Mouse (Mus musculus): Measurements from ENCODE around the gene Rbl2.

The Rbl2 gene

DNA sequence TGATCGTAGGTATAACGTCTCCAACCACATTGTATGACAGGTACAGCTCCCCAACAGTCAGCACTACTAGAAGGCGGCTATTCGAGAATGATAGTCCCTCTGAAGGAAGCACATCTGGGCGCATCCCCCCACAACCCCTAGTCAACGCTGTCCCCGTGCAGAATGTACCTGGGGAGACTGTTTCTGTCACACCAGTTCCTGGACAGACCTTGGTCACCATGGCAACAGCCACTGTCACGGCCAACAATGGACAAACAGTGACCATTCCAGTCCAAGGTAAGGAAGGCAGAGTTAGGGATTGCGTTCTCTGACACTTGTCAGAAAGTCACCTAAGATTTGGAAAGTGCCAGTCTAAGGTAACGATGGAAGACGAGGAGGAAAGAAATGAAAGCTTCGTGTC is 36.4 kb downstream of the Rbl2 start:
- in situ Hi-C loops (cut with MboI): no loop called here

DNA sequence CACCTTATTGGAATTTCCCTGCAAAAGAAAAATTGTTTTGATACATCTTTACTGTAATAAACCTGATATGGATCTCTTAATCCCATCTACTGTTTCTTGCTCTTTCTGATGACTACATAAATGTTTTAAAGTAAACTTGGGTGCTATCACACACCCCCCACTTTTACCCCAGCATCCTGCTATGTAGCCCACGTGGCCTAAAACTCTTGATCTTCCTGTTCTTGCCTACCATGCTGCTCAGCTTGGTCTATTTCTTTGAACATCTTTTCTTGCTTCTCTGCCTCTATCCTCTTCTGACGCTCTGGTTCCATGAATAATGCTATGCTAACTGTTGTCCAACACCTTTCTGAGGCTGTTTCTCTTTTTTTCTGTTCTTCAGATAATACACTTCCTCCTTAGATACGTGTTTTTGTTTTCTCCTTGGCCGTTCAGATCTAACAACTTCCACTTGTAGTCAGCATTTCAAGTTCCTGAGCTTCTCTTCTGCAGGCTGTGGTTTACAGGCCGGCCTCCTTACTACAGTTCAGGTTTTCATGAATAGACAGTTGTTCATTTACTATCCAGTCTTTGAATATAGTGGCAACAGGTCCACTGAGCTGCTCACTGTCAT is 42.1 kb downstream of the Rbl2 start:
- in situ Hi-C loops (cut with MboI): no loop called here

GRCm38 (mm10) chr8:91114428-91114827 is 44.6 kb downstream of the Rbl2 start:
- in situ Hi-C loops (cut with MboI): no loop called here

GRCm38 (mm10) chr8:91114910-91115309 is 45.1 kb downstream of the Rbl2 start:
- in situ Hi-C loops (cut with MboI): no loop called here

- in situ Hi-C loops (cut with MboI): no loop called here
Observed at GRCm38 (mm10) chr8:91117537-91117936, 47.7 kb downstream of the Rbl2 start.

GRCm38 (mm10) chr8:91118131-91118530 is 48.3 kb downstream of the Rbl2 start:
- in situ Hi-C loops (cut with MboI): no loop called here

GRCm38 (mm10) chr8:91124315-91124714 is 54.5 kb downstream of the Rbl2 start:
- in situ Hi-C loops (cut with MboI): no loop called here

DNA sequence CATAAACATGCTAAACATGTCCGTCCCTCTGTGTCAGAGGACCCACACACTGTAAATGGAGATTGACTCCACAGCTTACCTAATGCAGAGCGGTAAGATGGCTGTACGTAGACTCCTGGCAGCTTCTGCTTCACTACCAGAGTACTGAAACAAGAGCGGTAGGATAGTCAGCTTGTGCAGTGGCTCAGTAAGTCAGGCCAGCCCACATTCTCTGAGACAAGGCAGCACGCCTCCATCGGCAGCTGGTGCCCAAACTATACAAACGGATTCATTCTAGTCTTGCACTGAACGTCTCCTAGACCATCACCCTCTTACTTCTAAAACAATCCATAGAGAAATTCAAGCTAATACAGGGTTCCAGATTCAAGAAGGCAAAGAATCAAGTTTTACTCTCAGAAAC is 56.9 kb downstream of the Rbl2 start:
- in situ Hi-C loops (cut with MboI): no loop called here

- in situ Hi-C loops (cut with MboI): no loop called here
Observed at GRCm38 (mm10) chr8:91132731-91133130, 62.9 kb downstream of the Rbl2 start.

- in situ Hi-C loops (cut with MboI): no loop called here
Observed at GRCm38 (mm10) chr8:91133441-91134069, 63.7 kb downstream of the Rbl2 start.

GRCm38 (mm10) chr8:91134070-91134475 is 64.2 kb downstream of the Rbl2 start:
- in situ Hi-C loops (cut with MboI): no loop called here

- in situ Hi-C loops (cut with MboI): no loop called here
Observed at GRCm38 (mm10) chr8:91134659-91135058, 64.8 kb downstream of the Rbl2 start.

DNA sequence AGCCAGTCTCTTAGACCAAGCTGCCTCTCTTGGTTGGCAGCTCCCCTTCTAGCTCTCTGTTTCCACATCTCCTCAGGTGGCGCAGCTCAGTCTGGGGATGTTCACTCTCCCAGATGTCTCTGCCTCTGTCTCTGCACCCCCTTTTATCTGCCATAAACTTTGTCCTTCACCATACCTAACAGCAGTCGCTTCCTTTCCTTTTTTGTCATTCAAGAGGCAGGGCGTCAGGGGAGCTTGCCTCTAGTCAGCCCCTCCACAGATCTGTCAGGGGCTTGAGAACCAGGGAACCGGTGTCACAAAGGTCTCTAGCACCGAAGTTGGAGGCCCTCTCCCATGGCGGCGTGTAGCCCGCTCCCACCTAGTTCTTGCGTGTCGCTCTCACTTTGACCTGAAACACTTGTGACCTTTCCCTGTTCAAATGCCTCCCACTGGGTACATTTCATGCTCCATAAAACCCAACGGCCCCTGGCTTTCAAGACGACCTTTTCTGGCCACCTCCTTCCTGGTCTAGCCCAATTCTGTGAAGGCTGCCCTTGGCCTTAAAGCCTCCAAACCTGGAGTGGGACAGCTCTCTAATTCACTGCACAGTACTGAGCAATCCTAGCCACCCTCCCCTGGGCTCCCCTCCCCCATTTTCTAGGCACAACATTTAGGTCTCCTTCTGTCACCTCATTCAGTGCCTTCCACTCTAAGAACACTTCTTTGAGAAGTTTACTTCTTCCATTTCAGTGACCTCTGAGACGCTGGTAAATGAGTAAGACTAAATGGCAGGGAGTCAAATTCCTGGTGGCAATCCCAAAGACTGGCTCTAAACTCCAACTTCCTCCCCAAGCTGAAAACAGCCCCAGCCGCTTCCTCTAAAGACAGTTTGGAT is 65.7 kb downstream of the Rbl2 start:
- in situ Hi-C loops (cut with MboI): no loop called here

DNA sequence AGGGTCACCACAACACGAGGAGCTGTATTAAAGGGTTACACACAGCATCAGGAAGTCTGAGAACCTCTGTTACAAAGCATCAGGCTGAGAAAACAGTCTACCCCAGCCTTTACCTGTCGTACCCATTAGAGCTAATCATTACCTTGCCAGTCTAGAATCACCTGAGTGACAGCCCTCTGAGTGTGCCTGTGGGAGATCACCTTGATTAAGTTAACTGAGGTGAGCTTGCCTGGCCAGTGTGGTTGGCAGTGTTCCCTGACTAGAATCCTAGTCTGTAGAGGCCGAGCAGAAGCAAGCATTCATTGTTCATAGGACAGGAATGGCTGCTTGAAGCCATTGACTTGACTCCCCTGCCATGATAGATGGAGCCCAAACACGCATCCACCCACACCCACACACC is 71.0 kb downstream of the Rbl2 start:
- in situ Hi-C loops (cut with MboI): no loop called here

DNA sequence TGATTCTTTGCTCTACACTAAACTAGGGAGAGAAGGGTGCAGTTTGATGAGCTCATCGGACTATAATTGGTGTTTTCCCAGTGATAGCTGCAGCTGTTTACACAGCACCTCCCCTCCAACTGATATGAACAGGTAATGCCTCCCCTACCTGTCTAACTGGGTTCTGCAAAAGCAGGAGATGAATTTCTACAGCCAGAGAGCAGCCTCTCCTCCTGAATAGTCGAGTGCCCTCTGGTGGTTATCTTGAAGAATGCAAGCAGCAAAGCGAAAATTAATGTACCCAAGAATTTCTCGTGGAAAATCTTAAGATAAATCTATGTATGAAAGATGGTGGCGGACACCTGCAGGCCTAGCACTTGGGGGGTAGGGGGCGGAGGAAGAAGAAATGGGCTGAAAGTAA is 77.9 kb downstream of the Rbl2 start:
- in situ Hi-C loops (cut with MboI): no loop called here

- in situ Hi-C loops (cut with MboI): no loop called here
Observed at GRCm38 (mm10) chr8:91148643-91149178, 78.9 kb downstream of the Rbl2 start.

GRCm38 (mm10) chr8:91149298-91149697 is 79.4 kb downstream of the Rbl2 start:
- in situ Hi-C loops (cut with MboI): no loop called here

DNA sequence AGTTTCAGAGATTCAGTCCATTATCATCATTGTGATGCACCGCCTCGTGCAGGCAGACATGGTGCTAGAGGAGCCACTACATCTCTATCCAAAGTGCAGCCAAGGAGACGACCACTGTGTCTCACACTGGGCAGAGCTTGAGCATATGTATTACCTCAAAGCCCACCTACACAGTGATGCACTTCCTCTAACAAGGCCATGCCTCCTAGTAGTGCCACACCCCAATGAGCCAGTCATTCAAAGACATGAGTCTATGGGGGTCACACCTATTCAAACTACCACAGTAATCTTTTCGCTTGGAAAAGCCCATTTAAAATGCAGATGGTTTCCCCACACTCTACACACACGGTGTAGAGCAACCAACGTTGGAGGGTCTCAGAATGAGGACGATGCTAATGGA is 81.7 kb downstream of the Rbl2 start:
- in situ Hi-C loops (cut with MboI): no loop called here

GRCm38 (mm10) chr8:91153831-91154230 is 84.0 kb downstream of the Rbl2 start:
- in situ Hi-C loops (cut with MboI): no loop called here

DNA sequence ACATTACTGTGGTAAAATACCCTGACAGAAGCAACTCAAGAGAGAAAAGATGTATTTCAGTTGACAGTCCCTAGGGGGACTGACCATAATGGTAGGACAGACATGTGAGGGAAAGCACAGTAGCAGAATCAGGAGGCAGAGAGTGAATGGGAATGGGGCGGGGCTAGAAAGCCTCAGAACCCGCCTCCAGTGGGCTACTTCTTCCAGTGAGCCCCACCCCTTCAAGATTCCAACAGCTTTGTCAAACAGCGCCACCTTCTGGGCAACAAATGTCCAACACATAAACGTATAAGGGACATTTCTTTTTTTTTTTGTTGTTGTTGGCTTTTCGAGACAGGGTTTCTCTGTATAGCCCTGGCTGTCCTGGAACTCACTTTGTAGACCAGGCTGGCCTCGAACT is 84.7 kb downstream of the Rbl2 start:
- in situ Hi-C loops (cut with MboI): no loop called here

DNA sequence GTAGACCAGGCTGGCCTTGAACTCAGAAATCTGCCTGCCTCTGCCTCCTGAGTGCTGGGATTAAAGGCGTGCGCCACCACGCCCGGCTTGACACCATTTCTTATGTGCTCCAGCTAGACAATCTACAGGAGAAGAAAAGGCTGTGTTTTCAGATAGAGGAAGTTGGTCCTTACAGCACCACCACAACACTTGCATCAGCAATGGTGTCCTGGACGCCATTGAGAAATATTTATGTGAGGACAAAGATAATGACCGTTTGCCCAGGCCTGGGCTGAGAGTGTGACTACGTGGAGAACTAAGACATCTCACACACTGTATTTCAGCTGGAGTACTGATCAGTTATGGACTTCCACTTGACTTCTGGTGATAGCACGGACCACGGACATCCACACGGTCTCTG is 88.8 kb downstream of the Rbl2 start:
- in situ Hi-C loops (cut with MboI): no loop called here

DNA sequence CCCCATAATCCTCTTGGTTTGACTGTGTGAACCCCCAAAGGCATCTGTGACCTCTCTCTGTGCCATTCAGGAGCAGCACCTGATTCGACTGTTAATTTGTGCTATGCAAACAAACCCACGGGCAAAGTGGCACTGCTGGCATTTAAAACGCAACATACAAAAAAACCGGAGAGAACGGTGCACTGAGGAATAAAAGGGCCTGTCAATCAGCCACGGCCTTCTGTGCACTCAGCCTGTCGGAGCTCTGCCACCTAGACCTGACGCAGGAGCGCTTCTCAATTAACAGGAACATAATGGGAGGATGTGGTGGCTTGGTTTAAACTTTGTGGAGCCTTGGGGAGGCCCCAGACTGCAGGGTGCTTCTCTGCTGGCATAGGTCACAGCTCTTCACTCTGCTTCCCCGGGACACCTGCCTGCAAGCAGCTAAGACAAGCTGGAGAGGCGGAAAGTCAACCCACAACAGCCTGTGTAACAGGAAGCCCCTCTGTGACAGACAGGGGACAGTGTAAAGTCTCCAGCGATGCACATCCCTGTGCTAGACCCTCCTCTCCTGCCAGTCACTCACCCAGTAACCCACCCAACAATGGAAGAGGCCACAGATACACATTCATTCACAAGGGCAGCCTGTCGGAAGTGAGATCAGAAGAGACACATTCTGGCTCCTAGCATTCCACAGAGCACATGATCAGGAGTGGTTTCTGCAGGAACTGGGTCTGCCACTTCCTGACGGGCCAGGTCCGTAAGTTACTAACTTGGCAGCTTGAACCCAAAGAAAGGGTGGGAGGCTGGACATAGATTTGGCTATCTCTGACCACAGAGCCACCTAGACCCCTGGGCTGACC is 90.3 kb downstream of the Rbl2 start:
- in situ Hi-C loops (cut with MboI): no loop called here

Data from mature B cell (primary cell).